Mouse (Mus musculus) liver, embryonic 18 days (tissue): ENCODE results near the gene Tgfbr2. TPM values are rescaled to one million over a fixed set of nuclear protein-coding genes. Genes with fewer than 3 reads are reported as not detected.

Source experiments
- polyA plus RNA-seq: library from polyadenylated mRNA; depleted of rRNA; stranded (reverse); fragments of >200 nt; gene quantifications from 2 replicates; pipeline ENCODE4 v1.2.3, GENCODE M21; 2012; rRNA removed

Tgfbr2 gene
- 6.5 and 6.8 TPM in 2 replicates for polyA plus RNA-seq

GRCm38 (mm10) chr9:116174481-116175461, at the start of gene Tgfbr2:
Tgfbr2 (minus strand) TSS chr9:116175360.

